ENCODE assay signal across 24 mouse cellular contexts in the genomic region with DNA sequence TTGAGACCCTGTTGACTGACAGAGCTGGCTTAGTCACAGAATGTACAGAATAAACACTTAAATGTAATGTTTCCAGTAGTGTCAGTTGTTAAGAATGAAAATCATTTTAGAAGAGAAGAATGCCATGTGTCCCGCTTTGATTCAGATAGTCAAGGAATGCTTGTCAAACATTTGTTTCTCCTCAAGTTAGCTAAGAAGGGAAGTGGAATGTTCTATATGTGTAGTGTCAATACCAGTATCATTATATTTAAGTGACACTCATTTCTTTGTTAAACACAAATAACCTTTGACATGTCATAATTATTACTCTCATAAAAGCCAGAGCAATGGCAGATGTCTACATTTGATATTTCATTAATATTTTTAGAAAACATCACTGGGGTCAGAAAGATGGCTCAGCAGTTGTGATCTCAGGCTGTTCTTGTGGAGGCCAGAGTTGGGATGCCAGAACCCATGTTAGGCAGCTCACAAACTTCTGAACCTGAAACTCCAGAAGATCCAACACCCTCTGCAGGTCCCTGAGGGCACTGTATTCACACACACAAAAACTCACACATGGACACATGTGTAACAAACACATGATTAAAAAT. TPM values are rescaled to one million over a fixed set of nuclear protein-coding genes. Genes with fewer than 3 reads are reported as not detected.
"Had no signal": no experiment of that assay in that cellular context is flagged by ENCODE, and none has a peak within 500 bp of the region (broad histone marks: within the 10 kb centered on the region; RNA-seq: fewer than 3 reads in every experiment).

No protein-coding gene starts in this region.

- H3K27ac ChIP-seq: forebrain, embryonic 15.5 days; heart, embryonic 10.5 days; hindbrain, embryonic 13.5 days; hindbrain, embryonic 15.5 days; hindbrain, postnatal 0 days; kidney, embryonic 15.5 days; limb, embryonic 13.5 days; limb, embryonic 15.5 days had no signal

- H3K4me3 ChIP-seq: forebrain, embryonic 15.5 days; heart, embryonic 10.5 days; heart, embryonic 12.5 days; hindbrain, embryonic 13.5 days; hindbrain, embryonic 15.5 days; kidney, embryonic 15.5 days; limb, embryonic 13.5 days; limb, embryonic 15.5 days had no signal

- H3K4me2 ChIP-seq: forebrain, embryonic 15.5 days; heart, embryonic 12.5 days; hindbrain, embryonic 13.5 days; hindbrain, embryonic 15.5 days; kidney, embryonic 15.5 days; limb, embryonic 13.5 days; limb, embryonic 15.5 days had no signal

- H3K9ac ChIP-seq: forebrain, embryonic 15.5 days; forebrain, postnatal 0 days; heart, embryonic 12.5 days; hindbrain, embryonic 13.5 days; hindbrain, embryonic 15.5 days; kidney, embryonic 15.5 days; limb, embryonic 13.5 days; limb, embryonic 15.5 days had no signal

- H3K36me3 ChIP-seq: forebrain, embryonic 15.5 days; heart, embryonic 10.5 days; heart, embryonic 12.5 days; hindbrain, embryonic 13.5 days; hindbrain, embryonic 15.5 days; kidney, embryonic 15.5 days; limb, embryonic 13.5 days; limb, embryonic 15.5 days had no signal

- DNase-seq: forebrain, postnatal 0 days; gastrocnemius, postnatal 14 days; gastrocnemius, postnatal 36 days; heart, adult 18-20 months; heart, postnatal 10 days; kidney, adult 11 months; kidney, adult 2 months; kidney, adult 9 months; kidney, postnatal 10 days; kidney, postnatal 36 days; layer of hippocampus, adult 9-11 months; layer of hippocampus, postnatal 36 days; left cerebral cortex, postnatal 4 days had no signal

- H3K4me1 ChIP-seq: forebrain, embryonic 15.5 days; heart, embryonic 10.5 days; heart, embryonic 12.5 days; hindbrain, embryonic 13.5 days; hindbrain, embryonic 15.5 days; kidney, embryonic 15.5 days; limb, embryonic 13.5 days; limb, embryonic 15.5 days had no signal

- H3K9me3 ChIP-seq: forebrain, embryonic 15.5 days; heart, embryonic 10.5 days; heart, embryonic 12.5 days; hindbrain, embryonic 13.5 days; hindbrain, embryonic 15.5 days; kidney, embryonic 15.5 days; limb, embryonic 13.5 days; limb, embryonic 15.5 days had no signal

- ATAC-seq: forebrain, embryonic 15.5 days; forebrain, postnatal 0 days; hindbrain, postnatal 0 days; intestine, embryonic 16.5 days had no signal

- H3K27me3 ChIP-seq: forebrain, embryonic 15.5 days; heart, embryonic 12.5 days; hindbrain, embryonic 13.5 days; hindbrain, embryonic 15.5 days; kidney, embryonic 15.5 days; limb, embryonic 13.5 days; limb, embryonic 15.5 days had no signal

RNA-seq across cellular contexts. Expression of gene Pde3a, which starts 40.7 kb away (rescaled TPM):
- total RNA-seq: hematopoietic stem cell, adult 5-6 weeks had no signal
